Mouse (Mus musculus) G1E (cell line): ENCODE data around the gene Mtf1.
A peak's percentile ranks its signal among the peaks of the same experiment; 100 is the strongest.

Source experiments
- CTCF ChIP-seq: IDR thresholded peaks from 2 replicates; pipeline ENCODE4 v1.5.1; 2012; ENCODE audit warnings: low read depth, low read length, inconsistent platforms, mixed read lengths
- GATA1 ChIP-seq: IDR thresholded peaks from 2 replicates; pipeline ENCODE4 v1.6.1; 2012; ENCODE audit warnings: borderline replicate concordance, low read length, inconsistent platforms, mixed read lengths
- GATA2 ChIP-seq: IDR thresholded peaks from 2 replicates; pipeline ENCODE4 v1.6.1; 2012; ENCODE audit warnings: low read depth, low read length, inconsistent platforms, borderline replicate concordance
- POLR2AphosphoS5 ChIP-seq: IDR thresholded peaks from 2 replicates; pipeline ENCODE4 v1.6.1; 2012; ENCODE audit warnings: low read depth, low read length, inconsistent platforms; ENCODE audit not compliant: insufficient replicate concordance
- TAL1 ChIP-seq: conservative IDR thresholded peaks from 2 replicates; pipeline ENCODE4 v1.6.1; 2012; ENCODE audit warnings: low read depth, low read length, inconsistent platforms, mixed read lengths

DNA sequence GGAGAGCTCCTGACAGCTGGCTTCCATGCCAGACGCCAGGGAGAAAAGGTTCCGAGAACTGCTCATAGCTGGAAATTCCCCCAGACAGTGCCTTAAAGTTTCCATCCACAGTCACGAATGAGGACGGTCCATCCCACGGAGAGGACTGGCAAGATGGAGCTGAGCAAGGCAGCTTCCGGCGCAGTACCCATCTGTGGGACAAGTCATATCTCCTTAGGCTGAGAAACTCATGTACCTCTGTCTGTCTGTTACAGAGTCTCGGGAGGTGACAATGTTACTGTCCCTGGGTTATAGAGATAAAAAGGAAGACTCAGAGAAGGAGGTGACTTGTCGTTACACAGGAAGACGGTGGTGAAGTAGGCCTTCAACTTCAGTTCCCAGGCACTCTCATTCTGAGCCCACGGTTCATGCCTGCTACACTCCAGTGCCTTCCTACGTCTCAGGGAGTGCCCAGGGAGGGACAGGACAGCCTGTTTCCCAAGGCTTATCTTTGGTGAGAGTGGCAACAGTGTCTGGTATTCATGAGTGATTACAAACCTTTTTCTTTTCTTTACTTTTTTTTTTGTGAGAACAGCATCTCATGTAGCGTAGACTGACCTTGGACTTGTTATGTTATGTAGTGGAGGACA lies 32.8 kb upstream of the Mtf1 start:
- no peak for TF ChIP-seq GATA1
- no peak for TF ChIP-seq POLR2AphosphoS5
- TF ChIP-seq CTCF: no peak
- peak; percentile 39; the same call in 1 of the 2 replicates for TF ChIP-seq TAL1
- no peak for TF ChIP-seq GATA2
